Mouse (Mus musculus) testis, adult 2 months (tissue): ENCODE data around the gene Pex5.

ENCODE experiments used
- CTCF ChIP-seq: fragments of 200-500 bp; IDR thresholded peaks from 2 replicates; pipeline ENCODE4 v1.5.1; 2012; ENCODE audit warnings: low read depth, mild to moderate bottlenecking, inconsistent platforms, low read length, moderate library complexity; ENCODE audit not compliant: control insufficient read depth, insufficient read depth, insufficient replicate concordance
- POLR2A ChIP-seq: fragments of 200-500 bp; IDR thresholded peaks from 2 replicates; pipeline ENCODE4 v1.6.1; 2012; ENCODE audit warnings: low read depth, mild to moderate bottlenecking, inconsistent platforms, low read length, moderate library complexity; ENCODE audit not compliant: control insufficient read depth

DNA sequence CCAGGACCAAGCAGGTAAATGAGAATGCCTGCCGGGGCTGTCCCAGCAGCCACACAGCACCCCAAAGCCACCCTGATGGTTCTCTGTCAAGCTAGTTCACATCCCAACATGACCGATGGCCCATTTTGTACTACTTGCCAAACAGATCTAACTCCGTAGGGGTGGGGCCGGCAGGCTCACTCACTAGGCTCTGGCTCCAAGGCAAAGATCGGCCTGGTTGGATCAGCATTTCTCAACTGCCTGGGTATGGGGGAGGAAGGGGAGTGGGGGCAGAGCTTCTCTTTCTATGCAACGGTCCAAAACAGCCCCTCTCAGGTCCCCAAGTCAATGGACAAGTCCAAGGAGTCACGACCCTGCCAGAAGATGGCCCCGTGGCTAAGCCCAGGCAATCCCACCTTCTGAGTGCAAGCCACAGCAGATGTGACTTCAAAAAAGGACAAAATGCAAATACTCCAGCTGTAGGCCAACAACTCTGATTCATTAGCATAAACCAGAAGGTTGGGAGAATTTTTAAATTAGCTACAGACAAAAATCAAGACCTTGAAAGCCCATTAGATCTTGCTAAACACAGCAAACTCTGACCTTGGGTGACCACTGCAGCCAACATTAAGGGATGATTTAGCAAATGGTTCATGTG is 18.9 kb upstream of the Pex5 start:
- TF ChIP-seq POLR2A (no peak), CTCF (no peak)
